Mouse (Mus musculus): ENCODE results near the gene Ralgapa2.

Gene Ralgapa2

DNA sequence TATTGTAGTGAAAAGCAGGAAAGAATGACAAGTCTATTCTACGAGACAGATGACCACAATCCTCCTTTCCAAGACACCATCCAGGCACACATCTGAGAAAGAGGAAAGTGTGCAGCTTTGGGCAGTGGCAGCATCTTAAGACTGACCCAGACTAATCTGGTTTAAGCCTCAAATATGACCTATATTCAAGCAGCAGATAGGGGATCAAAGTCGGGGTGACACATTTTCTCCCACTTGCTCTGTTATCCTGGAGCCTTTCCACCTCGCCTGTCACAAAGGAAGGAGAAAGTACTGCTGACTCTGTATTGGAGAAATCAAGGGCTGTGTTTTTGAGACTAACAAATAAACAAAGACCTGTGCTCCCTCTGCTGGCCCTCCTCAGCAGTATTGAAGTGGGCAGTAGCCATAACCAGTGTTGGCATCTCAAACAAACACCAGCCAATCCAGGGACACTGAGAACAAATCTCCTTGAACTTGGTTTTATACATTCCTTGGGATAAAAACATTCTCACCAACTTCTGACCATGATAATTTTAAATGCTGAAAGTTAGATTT is 255.7 kb downstream of the Ralgapa2 start:
- peak; percentile 44 to 49 for DNase-seq

DNA sequence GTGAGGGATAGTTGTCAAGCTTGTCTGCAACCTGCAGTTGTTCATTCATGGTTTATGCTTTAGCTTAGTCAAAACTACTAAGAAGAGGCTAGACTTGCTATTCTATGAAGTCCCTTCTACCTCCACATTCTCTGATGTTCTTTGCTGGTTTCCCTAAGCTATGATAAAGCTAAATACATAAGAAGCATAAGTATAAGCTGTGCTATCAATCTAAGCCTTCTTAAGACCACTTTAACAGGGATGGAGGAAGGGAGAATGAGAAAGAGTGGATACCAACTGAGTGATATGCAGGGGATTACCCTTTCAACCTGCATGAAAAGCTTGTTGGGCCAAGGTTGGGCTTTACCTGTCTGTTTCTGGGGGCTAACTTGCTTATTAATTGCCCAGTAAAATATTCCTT is 256.5 kb downstream of the Ralgapa2 start:
- DNase-seq = no peak

DNA sequence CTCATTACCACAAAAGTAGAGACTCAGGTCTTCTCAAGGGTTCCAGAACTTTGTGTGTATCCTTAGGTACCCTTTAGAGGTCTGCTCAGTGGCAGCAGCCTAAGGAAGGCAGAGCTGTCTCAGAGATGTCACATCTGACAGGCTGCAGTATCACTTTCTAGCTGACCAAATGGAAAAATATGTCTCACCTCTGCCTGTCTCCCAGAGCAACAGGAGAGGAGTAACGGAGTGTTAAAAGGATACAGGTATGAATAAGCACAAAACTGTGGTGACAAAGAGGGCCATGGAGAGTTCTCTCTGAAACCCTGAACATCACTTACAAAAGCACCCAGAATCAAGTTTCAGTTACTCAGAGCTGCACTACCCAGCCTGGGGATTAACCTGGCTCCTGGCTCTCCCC is 257.8 kb downstream of the Ralgapa2 start:
- DNase-seq = no peak

DNA sequence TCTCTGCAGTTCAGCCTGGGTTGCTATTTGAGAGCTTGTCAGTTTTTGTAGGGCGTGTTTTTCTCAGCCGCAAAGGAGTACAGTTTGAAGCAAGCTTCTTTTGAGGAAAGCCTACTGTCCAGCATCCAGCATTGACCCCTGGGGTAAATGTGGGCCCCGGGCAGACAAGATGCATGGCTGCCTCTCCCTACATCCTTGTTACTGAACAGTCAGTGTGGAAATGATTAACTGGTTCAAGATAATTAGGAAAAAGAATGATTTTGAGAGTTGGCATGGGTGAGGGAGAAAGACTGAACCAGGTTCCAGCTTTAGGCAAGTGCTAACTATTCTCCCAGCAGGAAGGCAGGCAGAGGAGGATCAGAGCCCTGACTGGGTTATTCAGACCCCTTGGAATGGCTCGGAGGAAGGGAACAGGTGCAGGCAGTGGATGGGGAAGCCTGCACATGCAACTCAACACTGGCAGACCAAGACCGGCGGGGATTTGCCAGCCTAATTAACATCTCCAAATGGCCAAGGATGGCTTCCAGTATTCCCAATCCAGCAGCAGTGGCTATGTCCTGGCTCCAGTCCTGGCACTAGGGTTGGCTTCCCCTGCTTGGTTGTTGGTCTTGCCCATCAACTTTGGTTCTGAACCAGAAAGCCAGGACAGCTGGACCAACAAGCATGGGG is 261.8 kb downstream of the Ralgapa2 start:
- DNase-seq = no peak

DNA sequence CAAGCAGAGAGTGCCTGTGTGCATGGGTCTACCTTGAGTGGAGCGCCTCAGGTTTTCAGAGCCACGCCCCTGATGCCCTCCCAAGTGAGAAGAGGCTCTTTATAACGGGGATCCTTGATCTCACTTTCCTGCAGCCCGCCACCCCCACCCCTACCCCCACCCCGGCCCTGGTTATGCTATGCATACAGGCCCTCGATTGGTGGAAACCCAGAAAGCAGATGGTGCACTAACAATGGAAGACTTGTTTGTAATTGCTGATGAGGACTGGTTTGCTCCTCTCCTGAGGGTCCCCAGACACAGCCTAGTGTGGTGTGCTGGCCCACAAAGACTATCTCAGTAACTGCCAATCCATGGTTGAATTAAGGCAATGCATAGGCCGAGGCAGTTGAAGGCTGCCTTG is 263.1 kb downstream of the Ralgapa2 start:
- no peak for DNase-seq

DNA sequence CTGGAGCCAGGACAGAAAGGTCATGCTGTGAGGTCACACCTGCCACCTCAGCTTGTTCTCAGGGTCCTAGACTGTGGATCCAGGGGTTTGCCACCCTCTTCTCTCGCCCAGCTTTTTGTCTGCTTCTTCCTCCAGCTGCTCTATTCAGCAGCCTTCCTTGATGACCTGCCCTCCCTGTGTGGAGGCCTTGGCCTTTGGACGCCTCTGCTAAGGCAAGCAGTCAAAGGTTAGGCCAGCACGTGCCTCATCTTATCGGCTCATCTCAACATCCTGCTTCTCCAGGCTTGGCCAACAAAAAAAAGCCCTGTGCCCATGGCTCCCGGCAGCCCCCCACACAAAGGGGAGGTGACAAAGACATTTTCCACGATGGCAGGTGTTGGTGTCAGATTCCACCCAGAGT is 264.6 kb downstream of the Ralgapa2 start:
- DNase-seq = no peak

DNA sequence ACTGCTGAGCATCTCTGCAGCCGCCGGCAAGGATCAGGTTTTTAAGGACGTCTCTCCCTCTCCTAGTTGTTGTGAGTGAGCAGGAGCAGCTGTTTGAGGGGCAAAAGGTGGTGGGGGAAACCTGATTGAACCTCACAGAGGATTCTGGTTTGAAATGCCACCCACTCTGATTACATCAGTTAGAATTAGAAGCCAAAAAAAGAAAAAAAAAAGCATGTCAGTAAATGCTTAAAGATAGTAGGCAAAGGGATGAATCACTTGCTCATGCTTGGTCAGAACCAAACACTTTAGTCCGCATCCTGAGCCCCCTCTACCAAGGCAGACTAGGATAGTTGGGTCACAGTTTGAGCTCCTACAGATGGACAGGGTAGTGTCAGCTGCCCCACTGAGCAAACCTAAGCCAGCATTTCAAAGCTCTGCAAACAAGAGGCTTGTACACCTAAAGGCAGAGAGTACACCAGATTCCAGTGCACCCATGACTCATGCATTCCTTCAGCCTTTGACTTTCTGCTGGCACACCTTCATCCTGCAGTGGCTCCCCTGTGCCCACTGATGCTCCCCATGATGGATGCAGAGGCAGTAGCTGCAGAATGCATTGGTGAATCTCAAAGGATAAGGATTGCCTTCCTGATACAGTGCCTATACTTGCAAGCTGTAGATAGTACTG is 265.6 kb downstream of the Ralgapa2 start:
- DNase-seq = no peak

DNA sequence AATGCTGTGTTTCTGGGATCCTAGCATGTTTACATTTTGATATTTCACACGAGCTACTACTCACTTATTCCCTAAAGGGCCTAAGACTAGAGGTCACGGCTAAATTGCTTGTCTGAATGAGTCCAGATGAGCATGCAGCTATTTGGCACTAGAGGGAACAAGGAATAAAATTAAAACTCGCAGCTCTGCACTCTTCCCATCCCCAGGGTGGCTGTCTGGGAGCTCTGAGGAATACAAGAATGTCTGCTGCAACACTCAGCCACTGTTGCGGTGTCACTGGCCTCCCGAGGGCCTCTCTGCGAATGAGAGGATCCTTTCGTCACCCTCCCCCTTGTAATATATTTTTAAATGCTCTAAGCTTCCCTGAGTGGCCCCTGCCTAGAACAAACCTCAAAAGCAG is 266.7 kb downstream of the Ralgapa2 start:
- DNase-seq = peak in 1 of 2 experiments; percentile 4

DNA sequence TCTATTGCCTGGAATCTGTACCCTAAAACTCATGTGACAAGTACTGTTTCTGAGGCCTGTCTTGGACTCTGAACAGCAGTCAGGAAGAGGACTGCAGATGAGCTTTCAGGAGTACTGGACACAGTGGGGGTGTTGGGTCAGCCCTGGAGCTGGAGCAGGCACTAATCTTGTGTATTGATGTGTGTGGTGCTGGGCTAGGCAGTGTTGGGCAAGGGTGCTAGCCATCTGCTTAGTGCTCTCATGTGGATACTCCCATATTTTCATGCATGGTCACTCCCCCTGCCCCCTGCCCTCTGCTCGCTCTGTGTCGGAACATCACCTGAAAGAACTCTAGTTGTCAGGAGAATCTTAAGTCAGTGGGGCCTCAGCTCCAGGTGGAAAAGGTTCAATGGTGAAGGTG is 268.1 kb downstream of the Ralgapa2 start:
- DNase-seq = no peak

DNA sequence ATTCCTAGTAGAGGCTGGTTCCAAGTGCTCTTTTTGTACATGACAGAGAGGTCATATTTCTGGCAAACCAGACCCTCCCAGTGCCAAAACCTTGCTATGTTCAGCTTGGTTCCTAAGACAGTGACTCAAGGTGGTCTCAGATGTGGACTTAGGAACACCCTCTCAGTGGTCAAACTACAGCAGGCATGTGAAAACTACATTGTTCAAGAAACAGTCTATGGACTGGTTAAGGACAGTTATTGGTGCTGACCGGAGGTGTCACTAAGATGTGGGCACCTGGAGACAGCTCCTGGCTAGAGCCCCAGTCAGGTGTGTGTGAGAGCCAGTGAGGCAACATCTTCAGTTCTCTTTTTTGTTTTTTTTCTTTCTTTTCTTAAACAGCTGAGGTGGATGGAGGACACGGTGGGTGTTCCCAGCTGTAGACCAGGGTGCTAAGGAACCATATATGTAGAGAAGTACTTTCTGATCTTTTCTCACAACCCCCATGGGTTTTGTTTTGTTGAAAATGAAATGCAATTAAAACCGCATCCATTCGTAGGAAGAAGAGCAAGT is 272.9 kb downstream of the Ralgapa2 start:
- no peak for DNase-seq

DNA sequence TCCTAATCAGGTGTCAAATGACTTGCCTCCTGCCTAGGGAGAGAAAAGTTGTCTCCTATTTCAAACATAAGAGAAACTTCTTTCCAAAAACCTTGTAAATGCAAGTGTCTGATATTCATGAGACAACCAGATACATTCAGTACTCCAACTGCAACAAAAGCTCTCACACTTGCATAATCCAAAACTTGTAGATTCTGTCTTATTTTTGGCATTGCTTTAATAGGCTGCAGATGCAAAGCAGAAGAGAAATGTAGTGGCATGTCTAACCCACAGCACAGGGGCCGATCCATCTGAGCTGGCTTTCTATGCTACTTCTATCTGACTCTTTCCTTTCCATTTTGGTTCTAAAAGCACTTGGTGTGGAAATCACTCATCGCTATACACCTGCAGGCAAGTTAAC is 280.7 kb downstream of the Ralgapa2 start:
- DNase-seq = no peak

DNA sequence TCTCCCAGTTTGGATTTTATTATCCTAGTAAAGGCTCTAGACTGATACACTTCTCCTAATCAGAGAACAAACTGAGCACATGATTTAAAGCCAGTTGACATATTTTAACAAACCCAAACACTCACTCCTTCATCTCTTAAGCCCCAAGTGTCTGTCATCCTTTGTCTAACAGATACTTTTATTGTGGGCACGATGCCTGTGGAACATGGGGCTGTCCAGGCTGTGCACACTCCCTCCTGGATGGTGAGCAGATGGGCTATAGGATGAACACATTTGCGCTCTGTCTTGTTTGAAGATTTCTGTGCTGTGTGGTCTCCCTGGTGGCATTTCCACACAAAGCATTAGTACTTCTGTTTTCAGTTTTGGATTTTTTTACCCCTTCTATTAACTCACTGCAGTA is 283.7 kb downstream of the Ralgapa2 start:
- DNase-seq = no peak

DNA sequence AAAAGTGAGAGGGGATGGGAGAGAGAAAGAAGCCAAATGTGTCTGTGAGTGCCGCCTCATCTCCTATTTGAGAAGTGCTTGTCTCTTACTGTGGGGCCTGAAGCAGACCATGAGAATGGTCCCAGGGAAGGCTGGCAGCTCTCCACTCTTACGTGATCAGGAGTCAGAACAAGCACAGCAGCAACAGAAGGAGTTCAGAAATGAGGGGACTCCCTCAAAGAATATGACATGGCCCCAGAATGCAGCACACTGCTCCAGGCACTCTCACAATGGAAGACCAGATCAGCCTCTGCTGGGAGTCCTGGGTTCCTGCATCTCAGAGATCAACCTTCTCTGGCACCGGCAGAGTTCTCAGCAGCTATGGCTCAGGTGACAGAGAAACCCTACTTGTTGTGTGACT is 284.5 kb downstream of the Ralgapa2 start:
- no peak for DNase-seq

DNA sequence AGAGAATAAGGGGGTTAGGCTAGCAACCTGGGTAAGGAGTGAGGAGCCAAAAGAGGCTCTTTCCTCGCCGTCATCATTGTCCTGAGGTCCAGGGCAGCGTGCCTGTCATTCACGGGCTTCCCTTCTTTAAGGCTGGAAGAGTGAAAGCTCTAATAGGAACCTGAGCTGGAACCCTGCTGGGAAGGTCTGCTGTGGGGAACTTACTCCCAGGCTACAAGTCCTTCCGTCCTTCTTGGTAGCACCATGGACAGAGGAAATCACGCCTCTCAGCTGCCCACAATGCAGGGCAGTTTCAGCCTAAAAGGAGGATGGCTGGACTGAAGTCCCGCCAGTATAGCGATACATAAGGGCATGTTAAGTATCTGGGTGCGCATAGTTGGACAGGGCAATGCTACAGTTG is 285.7 kb downstream of the Ralgapa2 start:
- DNase-seq = peak; percentile 79 to 82

DNA sequence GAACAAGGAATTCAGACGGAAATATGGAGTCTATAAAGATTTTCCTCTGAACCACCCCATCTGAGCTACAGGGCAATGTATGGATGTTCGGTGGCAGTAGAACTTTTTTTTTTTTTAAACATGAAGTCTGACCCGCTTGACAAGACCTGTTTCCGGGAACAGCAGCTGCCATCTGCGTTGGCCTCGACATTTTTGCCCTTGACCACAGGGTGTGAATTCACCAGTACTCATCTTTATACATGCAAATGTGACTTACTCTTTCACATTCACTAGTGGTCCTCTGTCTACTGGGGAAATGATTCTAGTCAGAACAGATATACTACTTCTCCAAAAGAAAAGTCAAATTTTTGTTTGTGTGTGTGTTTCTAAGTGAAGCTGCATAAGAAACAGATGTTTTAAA is 286.3 kb downstream of the Ralgapa2 start:
- DNase-seq = no peak

DNA sequence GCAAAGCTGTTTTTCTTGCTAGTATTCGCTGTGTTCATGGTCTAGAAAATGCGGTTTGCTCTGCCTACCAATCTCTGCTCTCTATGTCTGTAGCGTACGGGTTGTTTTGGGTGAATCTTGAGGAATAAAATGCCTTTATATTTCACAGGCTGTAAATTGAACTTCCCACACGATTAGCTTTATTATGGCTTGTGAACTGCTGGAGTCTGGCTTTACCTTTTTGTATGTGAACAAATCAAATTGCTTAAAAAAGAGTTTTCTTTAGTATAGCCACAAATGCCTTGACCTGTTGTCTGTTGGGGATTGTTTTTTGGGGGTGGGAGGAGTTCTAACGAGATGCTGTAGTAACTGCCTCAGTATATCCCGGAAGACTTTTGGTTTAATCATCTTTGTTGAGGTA is 288.0 kb downstream of the Ralgapa2 start:
- no peak for DNase-seq

DNA sequence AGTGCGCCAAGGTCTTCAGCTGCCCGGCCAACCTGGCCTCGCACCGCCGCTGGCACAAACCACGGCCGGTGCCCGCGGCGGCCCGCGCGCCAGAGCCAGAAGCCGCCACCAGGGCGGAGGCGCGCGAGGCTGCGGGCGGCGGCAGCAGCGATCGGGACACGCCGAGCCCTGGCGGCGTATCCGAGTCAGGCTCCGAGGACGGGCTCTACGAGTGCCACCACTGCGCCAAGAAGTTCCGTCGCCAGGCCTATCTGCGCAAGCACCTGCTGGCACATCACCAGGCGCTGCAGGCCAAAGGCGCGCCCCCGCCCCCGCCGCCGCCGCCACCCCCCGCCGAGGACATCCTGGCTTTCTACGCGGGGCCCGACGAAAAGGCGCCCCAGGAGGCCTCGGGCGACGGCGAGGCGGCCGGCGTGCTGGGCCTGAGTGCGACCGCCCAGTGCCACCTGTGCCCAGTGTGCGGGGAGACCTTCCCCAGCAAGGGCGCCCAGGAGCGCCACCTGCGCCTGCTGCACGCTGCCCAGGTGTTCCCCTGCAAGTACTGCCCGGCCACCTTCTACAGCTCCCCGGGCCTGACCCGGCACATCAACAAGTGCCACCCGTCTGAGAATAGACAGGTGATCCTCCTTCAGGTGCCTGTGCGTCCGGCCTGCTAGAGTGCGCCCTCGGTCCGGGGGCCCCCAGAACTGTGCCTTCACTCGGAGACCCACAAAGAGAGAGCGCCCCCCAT is 288.8 kb downstream of the Ralgapa2 start:
- peak; percentile 33 to 57 for DNase-seq

DNA sequence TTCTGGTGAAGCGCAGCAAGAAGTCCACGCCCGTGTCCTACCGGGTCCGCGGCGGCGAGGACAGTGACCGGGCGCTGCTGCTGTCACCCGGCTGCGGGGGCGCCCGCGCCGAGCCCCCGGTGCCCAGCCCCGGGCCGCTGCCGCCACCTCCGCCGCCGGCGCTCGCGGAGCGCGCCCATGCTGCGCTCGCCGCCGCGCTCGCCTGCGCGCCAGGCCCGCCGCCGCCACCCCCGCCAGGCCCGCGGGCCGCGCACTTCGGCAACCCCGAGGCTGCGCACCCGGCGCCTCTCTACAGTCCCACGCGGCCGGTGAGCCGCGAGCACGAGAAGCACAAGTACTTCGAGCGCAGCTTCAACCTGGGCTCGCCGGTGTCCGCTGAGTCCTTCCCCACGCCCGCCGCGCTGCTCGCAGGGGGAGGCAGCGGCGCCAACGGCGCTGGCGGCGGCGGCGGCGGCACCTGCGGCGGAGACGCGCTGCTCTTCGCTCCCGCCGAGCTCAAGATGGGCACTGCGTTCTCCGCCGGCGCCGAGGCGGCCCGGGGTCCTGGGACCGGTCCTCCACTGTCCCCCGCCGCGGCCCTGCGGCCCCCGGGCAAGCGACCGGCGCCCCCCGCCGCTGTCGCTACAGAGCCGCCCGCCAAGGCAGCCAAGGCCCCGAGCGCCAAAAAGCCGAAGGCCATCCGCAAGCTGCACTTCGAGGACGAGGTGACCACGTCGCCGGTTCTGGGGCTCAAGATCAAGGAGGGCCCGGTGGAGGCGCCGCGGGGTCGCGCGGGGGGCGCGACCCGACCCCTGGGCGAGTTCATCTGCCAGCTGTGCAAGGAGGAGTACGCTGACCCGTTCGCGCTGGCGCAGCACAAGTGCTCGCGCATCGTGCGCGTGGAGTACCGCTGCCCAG is 289.6 kb downstream of the Ralgapa2 start:
- peak; percentile 24 to 40 for DNase-seq

DNA sequence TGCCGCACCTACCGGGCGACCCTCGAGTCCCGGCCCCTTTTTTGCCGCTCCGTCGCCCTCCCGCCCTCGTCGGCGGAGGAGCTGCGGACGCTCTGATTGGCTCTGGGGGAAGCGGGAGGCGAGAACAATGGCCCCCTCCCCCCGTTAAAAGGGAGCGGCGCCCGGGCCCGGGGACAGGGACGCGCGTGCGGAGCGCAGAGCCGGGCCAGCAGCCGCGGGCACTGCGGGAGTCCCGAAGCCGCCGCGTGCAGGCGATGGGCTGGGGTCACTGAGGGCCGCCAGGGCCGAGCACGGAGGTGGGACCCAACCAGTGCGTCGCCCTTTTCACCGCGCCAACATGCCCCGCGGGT is 290.2 kb downstream of the Ralgapa2 start:
- DNase-seq = peak; percentile 16 to 24

DNA sequence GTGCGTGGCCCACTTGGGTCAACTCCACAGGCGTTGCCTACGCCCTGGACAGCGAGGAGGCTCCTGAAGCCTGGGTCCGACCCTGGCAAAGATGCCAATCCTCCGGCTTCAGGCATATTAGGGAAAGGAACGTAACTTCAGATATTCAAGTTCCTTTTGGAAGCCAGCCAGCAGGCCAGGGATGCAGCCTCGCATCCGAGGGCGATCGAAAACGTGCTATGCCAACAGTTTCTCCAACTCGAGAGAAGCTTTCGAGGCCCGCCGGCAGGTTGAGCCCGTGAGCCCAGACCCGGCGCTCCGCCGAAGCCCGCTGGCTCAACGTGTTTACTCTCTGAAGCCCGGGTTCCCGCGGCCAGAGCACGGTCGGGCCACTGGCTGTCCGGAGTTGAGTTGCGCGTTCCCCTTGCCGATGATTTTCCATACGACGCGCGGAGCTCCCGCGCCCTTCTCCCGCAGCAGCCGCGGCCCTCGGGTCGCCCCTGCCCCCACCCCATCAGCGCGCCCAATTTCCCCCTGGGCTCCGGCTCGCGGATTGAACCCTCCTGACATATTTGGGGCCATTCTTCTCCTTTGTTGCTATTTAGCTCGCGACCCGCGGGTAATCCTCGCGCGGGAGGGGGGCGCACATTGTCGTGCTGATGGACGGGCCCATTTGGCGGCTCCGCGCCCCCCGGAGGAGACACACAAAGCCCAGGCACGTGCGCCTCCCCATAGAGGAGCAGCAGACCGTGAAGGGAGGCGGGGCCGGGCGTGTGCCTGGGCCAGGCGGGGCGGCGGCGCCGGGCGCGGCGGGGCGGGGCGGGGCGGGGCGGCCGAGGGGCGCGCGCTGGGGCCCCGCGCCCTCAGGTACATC is 290.8 kb downstream of the Ralgapa2 start, which contains the start of gene Insm1:
Gene Insm1, plus strand, starts transcription at position 846 of the 853 bp plus-strand sequence.
- DNase-seq = peak; percentile 63 to 73

DNA sequence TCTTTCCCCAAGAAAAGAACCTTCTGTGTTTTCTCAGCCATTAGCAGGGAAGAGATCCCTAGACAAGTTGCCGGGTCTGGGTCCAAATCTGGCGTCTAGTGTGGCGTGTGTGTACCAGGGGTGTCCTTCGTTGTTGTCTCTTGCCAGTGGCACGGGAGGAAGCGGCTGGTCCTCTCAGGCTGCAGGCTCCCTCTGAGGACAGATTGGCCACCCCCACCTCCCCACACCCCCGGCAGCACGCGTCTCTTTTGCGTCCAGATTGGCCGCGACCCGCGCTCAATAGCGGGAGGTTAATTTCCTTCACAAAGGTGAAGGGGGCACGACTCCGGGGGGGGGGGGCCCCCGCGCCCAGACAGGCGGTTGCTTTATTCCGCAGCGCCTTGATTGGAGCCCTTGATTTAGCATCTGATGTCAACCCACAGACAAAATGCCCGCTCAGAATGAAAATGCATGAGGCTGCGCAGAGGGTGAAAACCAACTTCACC is 291.5 kb downstream of the Ralgapa2 start:
- peak; percentile 8 for DNase-seq
